Mouse (Mus musculus) liver, adult 2 months (tissue): ENCODE results near the gene Tldc2. TPM values are rescaled to one million over a fixed set of nuclear protein-coding genes. Genes with fewer than 3 reads are reported as not detected.

Source experiments
- DNase-seq: peaks from one replicate; pipeline ENCODE4 v3.0.0-alpha.2; 2011; ENCODE audit warnings: low read depth, low spot score; ENCODE audit errors: extremely low read depth
- H3K27ac ChIP-seq: fragments of 200-500 bp; replicated peaks from 2 replicates; pipeline ENCODE4 v1.5.1; 2012; ENCODE audit warnings: low read depth, mild to moderate bottlenecking, control low read depth, inconsistent platforms, low read length; ENCODE audit not compliant: insufficient read depth
- H3K27me3 ChIP-seq: fragments of 200-500 bp; 2 replicates; pipeline ENCODE4 v1.6.1; 2012; ENCODE audit warnings: mild to moderate bottlenecking, moderate library complexity, low read length, inconsistent platforms; ENCODE audit not compliant: control insufficient read depth, insufficient read depth
- H3K36me3 ChIP-seq: fragments of 200-500 bp; 2 replicates; pipeline ENCODE4 v1.6.1; 2012; ENCODE audit warnings: low read length, inconsistent platforms; ENCODE audit not compliant: control insufficient read depth, insufficient read depth
- H3K4me1 ChIP-seq: fragments of 200-500 bp; 2 replicates; pipeline ENCODE4 v1.6.1; 2011; ENCODE audit warnings: low read length; ENCODE audit not compliant: control insufficient read depth, insufficient read depth
- H3K4me3 ChIP-seq: fragments of 200-500 bp; 2 replicates; pipeline ENCODE4 v1.5.1; 2011; ENCODE audit warnings: low read depth, mild to moderate bottlenecking, control low read depth, low read length, moderate library complexity; ENCODE audit not compliant: insufficient read depth
- H3K79me2 ChIP-seq: fragments of 200-500 bp; 2 replicates; pipeline ENCODE4 v1.6.1; 2012; ENCODE audit warnings: inconsistent platforms, mild to moderate bottlenecking, low read length, moderate library complexity; ENCODE audit not compliant: control insufficient read depth, insufficient read depth
- H3K9ac ChIP-seq: fragments of 200-500 bp; 2 replicates; pipeline ENCODE4 v1.6.1; 2012; ENCODE audit warnings: low read depth, mild to moderate bottlenecking, control low read depth, inconsistent platforms, low read length
- CTCF ChIP-seq: fragments of 200-500 bp; IDR thresholded peaks from 2 replicates; pipeline ENCODE4 v1.5.1; 2011; ENCODE audit warnings: low read depth, low read length, control low read depth
- POLR2A ChIP-seq: fragments of 200-500 bp; IDR thresholded peaks from 2 replicates; pipeline ENCODE4 v1.6.1; 2011; ENCODE audit warnings: low read length, control low read depth; ENCODE audit not compliant: insufficient read depth; ENCODE audit errors: extremely low read depth
- WGBS: fragments of 180-500 bp; shearing (Covaris S2); methylation state at CpG from one replicate; pipeline ENCODE4 v1.1.7; 2018; 5-methylcytosine and 5-hydroxymethylcytosine counted together
- polyA plus RNA-seq: library from polyadenylated mRNA; depleted of rRNA; stranded (reverse); fragments of >200 nt; gene quantifications from 2 replicates; pipeline ENCODE4 v1.2.3, GENCODE M21; 2012
- total RNA-seq: library from RNA; depleted of rRNA; stranded (reverse); fragments of >200 nt; gene quantifications from 2 replicates; pipeline ENCODE4 v1.2.3, GENCODE M21; 2014

Gene Tldc2
- total and polyA plus RNA-seq, 2 experiments = not detected

- Histone ChIP-seq H3K9ac (no peak overlapping the region), H3K79me2 (0 out of 2 replicates have a peak, but pooled peaks cover 3% of the 10 kb centered on the region), H3K27ac (no peak overlapping the region), H3K4me3 (no peak overlapping the region), H3K27me3 (no peaks in the 10 kb centered on the region), H3K36me3 (no peaks in the 10 kb centered on the region), H3K4me1 (no peaks in the 10 kb centered on the region)
- no peak for DNase-seq
- TF ChIP-seq CTCF (0 out of 2 replicates have a peak, but pooled peaks have one; percentile 17), POLR2A (no peak)
These were observed 42.9 kb upstream of the Tldc2 start for GRCm38 (mm10) chr2:157043987-157044386.

- 97% methylated on average over 2 of the region's 2 CpGs for WGBS
- H3K9ac ChIP-seq = no peak overlapping the region
These were observed 40.9 kb upstream of the Tldc2 start for GRCm38 (mm10) chr2:157045932-157046331.

GRCm38 (mm10) chr2:157046956-157047355, 39.9 kb upstream of the Tldc2 start:
- H3K4me1 ChIP-seq = no peaks in the 10 kb centered on the region
- no peak for DNase-seq
- H3K79me2 ChIP-seq = no peaks in the 10 kb centered on the region
- no peaks in the 10 kb centered on the region for H3K27me3 ChIP-seq
- no peaks in the 10 kb centered on the region for H3K36me3 ChIP-seq
- H3K27ac ChIP-seq = no peak overlapping the region
- WGBS = 86% methylated on average over 5 of the region's 5 CpGs
- no peak overlapping the region for H3K4me3 ChIP-seq
- TF ChIP-seq POLR2A (no peak), CTCF (no peak)
- H3K9ac ChIP-seq = no peak overlapping the region

More at GRCm38 (mm10) chr2:157045932-157046331, 40.9 kb upstream of the Tldc2 start:
- DNase-seq = no peak
- TF ChIP-seq CTCF (no peak), POLR2A (no peak)
- Histone ChIP-seq H3K27ac (no peak overlapping the region), H3K4me3 (no peak overlapping the region), H3K79me2 (no peaks in the 10 kb centered on the region), H3K4me1 (no peaks in the 10 kb centered on the region), H3K36me3 (no peaks in the 10 kb centered on the region), H3K27me3 (no peaks in the 10 kb centered on the region)

- no peak for DNase-seq
- H3K27me3 ChIP-seq = no peaks in the 10 kb centered on the region
- no peaks in the 10 kb centered on the region for H3K4me1 ChIP-seq
- no peak for TF ChIP-seq POLR2A
- no peak for TF ChIP-seq CTCF
- no peak overlapping the region for H3K27ac ChIP-seq
- no peak overlapping the region for H3K4me3 ChIP-seq
- H3K36me3 ChIP-seq = no peaks in the 10 kb centered on the region
- no peak overlapping the region for H3K9ac ChIP-seq
- WGBS = 87% methylated on average over 13 of the region's 13 CpGs
- H3K79me2 ChIP-seq = no peaks in the 10 kb centered on the region
These were observed 38.3 kb upstream of the Tldc2 start for GRCm38 (mm10) chr2:157048395-157049181.

GRCm38 (mm10) chr2:157049831-157050243, 37.0 kb upstream of the Tldc2 start:
- Histone ChIP-seq H3K36me3 (no peaks in the 10 kb centered on the region), H3K4me3 (no peak overlapping the region), H3K4me1 (no peaks in the 10 kb centered on the region), H3K79me2 (no peaks in the 10 kb centered on the region), H3K27ac (no peak overlapping the region), H3K27me3 (no peaks in the 10 kb centered on the region), H3K9ac (no peak overlapping the region)
- no peak for DNase-seq
- 79% methylated on average over 8 of the region's 8 CpGs for WGBS
- TF ChIP-seq POLR2A (no peak), CTCF (no peak)

GRCm38 (mm10) chr2:157052448-157052847, 34.4 kb upstream of the Tldc2 start:
- TF ChIP-seq POLR2A (no peak), CTCF (no peak)
- no peaks in the 10 kb centered on the region for H3K4me1 ChIP-seq
- WGBS = 74% methylated on average over 8 of the region's 8 CpGs
- H3K9ac ChIP-seq = no peak overlapping the region
- H3K4me3 ChIP-seq = no peak overlapping the region
- no peaks in the 10 kb centered on the region for H3K79me2 ChIP-seq
- H3K36me3 ChIP-seq = no peaks in the 10 kb centered on the region
- H3K27ac ChIP-seq = no peak overlapping the region
- no peak for DNase-seq
- no peaks in the 10 kb centered on the region for H3K27me3 ChIP-seq
